Mouse (Mus musculus): ENCODE data around the gene Chrna3.

The Chrna3 gene

DNA sequence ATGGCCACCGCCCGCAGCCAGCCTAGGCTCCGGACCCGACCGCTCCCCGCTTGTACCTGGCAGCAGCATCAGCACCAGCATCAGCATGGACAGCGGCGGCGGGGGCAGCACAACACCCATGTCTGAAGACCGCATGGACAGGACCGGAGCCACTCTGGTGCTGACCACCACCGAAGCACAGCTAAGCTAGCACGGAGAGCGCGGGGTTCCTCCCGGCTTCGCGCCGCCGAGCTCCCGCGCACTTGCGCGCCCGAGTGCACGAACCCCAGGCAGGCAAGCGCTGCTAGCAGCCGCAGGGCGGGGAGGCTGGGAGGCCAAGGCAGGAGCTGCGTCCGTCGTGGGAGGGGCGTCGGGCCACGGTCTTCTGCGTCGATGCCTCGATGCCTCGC, at the start of gene Chrna3:
Gene Chrna3 (minus strand): TSS at position 288 of the 389 bp plus-strand sequence.
- no peak for DNase-seq (ENCODE audit: low spot score)

DNA sequence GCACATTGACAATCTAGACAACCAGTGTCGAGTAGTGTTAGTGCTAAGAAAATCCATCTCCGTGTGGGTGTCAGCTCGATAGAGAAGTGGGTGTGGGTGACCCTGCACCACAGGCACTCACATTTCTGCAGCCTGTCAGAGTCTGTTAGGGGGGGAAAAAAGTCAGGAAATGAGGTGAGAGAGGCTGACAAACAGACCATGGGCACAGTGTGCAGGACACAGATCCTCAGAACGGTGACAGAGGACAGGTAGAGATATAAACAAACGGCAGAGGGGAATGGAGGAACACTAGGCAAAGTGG, 41.6 kb upstream of the Chrna3 start:
- DNase-seq (ENCODE audit: low spot score) = no peak

DNA sequence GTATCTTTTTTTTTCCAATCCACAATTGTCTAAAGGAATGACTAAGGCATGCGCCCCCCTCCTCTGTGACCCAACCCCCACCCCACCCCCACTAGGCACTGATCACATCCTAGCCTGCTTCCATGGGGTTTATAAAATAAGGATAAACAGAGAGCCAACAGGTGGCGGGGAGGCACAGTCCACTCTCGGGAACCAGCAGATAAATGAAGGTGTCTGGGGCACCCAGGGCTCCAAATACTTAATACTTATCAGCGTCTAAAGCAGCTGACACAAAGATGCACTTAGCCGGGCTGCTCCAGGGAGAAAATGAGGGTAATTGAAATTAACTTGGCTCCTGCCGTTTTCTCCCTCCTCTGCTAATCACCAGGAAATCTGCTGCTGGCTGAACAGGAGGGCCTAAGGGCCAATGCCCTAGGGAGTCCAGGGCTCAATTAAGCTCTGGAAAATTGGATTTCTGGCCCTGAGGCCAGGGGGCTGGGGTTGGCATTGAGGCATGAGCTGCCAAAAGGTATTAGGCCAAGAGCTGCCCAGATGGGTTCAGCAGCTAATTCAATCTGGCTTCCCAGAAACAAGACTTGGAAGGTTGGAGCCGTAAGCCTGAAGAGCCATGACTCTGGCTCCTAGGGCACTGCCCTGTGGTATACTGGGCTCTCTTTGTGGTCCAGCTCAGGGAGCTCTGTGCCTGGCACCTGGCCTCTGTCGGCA, 41.0 kb upstream of the Chrna3 start:
- no peak for DNase-seq (ENCODE audit: low spot score)

DNA sequence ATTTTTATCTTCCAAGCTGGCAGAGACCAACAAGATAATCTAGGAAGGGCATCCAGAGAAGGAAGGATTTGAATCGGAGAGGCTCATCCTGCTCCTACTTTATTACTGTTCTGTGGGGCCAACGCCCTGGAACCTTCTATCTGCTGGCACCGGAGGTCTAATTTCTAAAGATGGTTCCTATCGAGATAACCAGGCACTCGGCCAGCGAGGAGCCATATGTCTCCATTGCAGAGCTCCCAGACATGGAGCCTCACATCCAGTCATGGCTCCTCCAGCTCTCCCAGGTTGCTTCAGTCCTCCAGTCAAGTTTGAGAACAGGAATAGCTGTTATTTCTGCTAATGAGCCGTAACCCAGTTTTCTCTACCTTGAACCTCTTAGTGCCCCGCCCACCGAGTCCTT, 38.9 kb upstream of the Chrna3 start:
- no peak for DNase-seq (ENCODE audit: low spot score)

DNA sequence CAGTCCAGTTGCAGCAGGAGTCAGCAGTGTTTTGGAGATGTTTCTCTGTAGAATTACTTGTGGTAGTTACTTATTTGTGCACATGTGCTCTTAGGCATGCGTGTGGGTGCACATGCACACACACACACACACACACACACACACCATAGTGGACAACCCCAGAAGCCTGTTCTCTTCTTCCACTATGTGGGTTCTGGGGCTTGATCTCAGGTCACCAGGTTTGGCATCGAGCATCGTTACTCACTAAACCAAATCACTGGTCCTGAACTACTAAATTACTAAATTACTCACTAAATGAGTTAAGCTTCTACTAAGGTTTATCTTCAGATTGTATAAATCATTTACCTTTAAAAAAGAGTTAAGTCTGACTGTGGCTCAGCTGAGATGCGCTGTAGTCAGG, 31.7 kb upstream of the Chrna3 start:
- no peak for DNase-seq (ENCODE audit: low spot score)

DNA sequence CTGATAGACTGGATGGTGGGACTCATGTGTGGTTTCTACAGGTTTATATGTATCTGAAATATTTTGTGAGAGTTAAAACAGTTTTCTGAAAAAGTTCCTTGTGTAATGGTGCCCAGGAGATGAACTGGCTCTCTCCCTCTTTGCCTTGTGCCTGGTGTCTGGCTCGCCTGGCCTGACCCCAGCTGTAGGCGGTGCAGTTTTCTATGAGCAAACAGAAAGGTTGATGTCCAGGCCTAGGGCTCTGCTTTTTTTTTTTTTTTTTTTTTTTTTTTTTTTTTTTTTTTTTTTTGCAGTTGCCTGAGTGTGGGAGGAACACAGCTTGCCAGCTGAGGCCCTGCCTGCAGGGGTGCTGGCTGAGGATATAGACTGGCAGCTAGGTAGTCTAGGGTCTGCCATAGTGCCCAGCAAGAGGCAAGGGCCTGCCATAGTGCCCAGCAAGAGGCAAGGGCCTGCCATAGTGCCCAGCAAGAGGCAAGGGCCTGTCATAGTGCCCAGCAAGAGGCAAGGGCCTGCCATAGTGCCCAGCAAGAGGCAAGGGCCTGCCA, 29.1 kb upstream of the Chrna3 start:
- DNase-seq (ENCODE audit: low spot score) = no peak

DNA sequence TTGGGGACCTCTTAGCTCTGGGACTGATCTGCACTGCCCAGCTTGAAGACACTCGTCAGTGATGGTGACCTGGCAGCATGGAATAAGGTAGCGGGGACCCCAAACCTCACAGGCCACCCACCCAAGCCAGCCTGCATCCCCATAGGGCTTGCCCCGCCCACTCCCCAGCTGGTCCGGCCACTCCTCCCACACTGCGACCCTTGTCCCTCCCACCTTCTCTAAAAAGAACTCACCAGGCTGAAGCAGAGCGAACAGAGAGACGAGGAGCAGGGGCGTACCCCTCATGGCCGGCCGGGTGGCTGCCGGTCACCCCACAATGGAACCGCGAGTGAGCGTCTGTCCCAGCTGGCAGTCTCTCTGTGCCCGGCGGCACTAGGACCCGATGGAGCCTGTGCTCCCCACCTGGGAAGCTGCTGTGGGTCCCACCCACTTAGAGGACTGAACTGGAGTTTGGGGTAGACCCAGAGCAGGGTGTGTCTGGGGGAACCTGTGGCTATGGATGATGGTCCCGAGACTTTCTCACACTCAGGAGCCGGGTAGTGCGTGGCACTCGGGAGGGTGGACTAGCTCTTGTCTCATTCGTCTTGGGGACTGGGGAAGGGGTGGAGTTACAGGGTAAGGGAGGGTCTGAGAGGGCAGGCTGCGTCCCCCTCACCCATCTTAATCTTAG, 22.0 kb upstream of the Chrna3 start, which contains the start of gene Chrnb4:
Gene Chrnb4 (minus strand): TSS at position 569 of the 670 bp plus-strand sequence.
- DNase-seq (ENCODE audit: low spot score) = no peak

DNA sequence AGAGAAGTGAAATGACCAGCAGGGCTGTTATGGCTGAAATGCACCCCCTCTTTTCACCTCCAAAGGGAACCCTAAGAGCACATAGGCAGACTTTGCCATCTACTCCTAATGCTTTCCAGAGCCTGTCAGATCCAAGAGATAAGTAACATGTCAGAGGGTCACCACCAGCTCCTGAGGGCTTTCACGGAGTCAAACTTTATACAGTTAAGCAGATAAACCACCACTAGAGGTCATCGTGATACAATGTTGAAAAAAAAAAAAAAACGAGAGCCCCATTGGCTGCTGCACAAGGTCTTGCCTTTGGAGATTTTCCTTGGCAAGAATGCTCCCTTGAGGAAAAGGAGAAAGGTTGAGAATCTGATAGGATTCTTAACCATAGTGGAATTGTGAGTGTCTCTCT, 20.4 kb upstream of the Chrna3 start:
- DNase-seq (ENCODE audit: low spot score) = no peak

DNA sequence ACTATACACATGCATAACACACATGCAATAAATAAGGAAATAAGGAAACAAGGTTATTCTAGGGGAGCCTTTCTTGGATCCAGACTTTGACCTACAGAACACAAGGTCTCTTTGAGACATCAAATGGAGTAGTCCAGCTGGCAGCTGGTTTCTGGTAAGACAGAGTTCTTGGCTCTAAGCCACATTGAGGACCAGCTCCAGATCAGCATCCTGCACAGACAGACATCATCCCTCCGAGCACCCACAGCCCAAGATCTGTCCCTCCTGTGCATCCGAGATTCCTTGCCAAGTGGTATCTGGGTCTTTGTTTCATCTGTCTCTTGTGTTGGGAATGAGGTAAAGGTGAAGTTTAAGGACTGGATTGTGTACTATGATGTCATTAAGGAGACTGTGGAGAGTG, 18.6 kb upstream of the Chrna3 start:
- no peak for DNase-seq (ENCODE audit: low spot score)

DNA sequence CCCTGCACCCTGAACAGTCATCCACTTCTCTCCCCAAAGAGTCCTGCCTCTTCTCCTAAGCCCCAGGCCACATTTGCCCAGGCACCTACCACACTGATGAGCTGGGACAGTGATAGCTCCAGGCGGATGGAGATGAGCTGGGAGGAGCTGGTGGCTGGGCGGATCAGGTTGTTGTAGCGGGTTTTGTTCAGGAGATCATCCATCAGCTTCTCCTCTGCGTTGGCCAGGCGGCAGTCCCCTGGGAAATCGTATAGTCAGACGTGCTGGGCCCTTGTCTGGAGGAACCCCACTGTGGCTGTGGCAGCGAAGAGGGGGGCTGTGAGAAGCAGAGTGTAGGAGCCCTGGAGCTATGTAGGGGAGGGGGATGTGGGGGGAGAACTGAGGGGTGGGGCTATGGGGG, 17.3 kb upstream of the Chrna3 start:
- DNase-seq (ENCODE audit: low spot score) = no peak

DNA sequence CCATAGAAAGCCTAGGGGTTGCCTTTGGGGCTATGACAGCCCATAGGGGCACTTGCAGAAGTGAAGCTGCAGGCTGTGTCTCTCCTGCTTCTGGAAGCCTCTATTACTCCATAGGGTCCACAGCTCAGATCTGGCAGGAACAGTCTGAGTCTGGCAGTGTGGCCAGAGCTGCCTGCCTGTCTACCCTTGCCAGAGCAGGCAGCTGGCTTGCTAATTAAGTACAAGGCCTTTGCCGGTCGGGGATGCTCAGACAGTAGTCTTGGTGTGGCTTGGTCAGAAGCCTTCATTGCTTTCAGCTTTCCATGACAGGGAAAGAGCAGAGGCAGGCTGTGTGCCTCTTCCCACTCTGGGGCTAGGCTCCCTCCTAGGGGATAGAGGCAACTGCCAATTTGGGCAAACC, 15.0 kb upstream of the Chrna3 start:
- no peak for DNase-seq (ENCODE audit: low spot score)

DNA sequence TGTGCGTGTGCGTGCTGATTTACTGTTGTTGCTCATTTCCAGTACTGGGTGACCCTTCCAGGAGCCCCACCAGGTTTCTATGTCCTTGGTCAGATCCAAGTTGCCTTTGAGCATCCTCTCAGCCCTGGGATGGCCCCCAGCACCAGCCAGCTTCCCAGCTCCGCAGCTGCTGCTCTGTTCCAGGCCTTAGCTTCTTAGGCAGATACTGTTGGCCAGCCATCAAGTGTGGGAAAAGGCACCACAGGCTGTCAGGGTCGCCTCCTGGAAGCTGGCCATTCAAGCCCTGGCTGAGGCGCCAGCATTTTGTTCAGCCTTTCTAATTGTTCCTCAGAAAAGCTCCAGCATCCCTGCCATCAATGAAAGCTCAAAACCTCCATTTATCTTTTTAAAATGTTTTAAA, 13.6 kb upstream of the Chrna3 start:
- DNase-seq (ENCODE audit: low spot score) = no peak

DNA sequence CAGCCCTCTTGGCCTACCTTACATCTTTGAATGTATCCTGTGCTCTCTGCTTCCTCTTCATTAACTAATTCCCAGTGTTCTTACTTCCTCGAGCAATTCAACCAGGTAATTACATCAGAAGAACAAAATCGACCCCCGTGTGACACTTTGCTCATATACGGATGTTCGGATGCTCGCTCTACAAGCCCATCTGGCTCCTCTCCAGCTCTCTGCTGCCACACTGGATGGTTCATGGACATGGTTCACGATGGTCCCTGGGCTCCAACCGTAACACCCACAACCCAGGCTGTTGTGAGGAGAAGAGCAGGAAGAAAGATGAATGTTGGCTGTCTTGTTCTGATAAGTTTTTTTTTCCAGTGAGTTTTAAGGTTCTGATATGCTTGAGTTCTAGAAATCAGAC, 12.6 kb upstream of the Chrna3 start:
- DNase-seq (ENCODE audit: low spot score) = no peak

DNA sequence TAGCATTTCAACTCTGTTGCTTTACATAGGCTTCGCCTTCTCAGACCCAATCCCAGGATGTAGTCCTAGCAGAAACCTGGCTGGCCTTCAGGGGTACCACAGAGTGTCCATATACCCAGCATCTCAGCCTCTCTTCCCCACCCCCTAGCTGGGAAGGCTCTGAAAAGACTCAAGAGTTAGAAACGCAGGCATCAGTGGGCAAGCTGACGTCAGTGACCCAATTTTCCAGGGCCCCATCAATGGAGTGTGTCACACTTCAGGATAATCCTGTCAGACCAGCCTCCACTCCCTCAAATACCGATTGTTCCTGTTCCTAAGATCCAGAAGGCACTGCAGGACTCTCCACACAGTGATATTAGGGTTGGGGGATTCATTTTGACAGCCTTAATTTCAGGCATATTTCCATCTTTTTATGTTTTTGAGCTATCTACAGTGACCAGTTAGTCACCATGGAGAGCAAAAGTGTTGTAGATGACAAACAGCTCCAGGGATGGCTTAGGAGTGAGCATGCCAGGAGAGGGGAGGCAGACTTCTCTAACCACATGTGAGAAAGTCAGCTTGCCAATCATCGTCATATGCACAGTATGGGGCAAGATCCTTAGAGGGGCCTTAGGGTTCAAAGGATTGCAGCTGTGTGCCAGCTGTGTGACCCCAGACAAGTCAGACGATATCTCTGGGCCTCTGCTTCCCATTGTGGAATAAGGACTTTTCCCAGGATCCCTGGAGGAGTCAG, 5.2 kb upstream of the Chrna3 start:
- no peak for DNase-seq (ENCODE audit: low spot score)

DNA sequence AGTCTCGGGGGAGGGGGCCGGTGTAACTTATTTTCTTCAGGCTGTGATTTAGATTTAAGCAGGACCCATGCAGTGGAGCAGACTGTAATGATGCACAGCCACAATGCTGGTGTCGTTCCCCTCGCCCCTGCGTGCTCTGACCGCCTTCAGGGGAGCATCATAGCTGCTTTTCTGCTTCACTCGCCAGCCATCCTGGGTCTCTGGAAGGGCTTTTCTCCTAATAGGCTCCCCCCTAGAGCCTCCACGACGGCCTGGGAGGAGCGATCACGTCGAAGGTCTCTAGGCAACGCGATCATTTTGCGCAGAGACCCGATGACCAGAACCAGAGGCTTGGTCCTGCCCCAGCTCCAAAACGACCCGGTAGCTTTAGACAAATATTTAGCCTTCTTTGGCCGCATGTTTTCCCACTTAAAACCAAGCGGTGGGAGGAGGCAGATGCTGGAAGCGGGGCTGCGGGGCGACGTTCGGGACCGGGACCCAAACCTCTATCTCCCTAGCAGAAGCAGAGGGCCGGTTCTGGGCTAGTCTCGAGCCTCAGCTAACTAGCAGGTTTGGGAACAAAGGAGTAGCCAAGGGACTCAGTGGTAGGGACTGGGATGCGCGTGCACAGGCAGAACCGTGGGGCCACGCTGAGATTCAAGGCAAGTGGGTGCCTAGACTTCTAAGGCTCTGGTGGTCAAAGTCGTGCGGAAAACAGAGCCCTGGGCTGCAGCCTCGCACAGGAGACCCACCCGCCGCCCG, 658 bp downstream of the Chrna3 start:
- no peak for DNase-seq (ENCODE audit: low spot score)

DNA sequence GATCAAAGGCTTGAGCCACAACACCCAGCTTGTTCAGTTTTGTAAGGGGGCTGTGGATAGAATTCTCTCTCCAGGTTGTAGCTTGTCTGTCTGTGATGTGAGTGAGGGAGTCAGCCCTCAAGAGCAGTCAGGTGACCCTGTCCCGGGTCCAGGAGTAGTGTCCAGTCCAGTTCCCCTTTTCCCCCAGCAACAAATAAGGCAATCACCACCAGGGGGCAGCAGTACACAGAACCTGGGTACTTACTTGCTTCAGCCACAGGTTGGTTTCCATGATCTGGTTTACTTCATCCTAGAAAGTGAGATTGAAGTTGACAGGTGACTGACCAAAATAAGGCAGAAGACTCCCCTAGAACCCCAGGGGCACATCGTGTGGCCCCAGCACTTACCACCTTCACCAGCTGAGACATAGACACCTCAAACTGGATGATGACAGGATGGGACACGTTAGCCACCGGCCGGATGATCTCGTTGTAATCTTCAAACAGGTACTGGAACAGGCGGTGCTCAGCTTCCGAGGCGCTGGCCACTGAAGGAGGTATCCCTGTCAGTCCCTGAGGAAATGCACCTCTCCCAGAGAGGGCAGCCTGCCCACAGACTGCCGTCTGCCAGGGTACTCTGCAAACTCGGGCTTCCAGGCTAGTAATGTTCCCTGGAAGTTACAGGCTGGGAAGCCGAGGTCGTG, 2.3 kb downstream of the Chrna3 start:
- peak; percentile 58 for DNase-seq (ENCODE audit: low spot score)

DNA sequence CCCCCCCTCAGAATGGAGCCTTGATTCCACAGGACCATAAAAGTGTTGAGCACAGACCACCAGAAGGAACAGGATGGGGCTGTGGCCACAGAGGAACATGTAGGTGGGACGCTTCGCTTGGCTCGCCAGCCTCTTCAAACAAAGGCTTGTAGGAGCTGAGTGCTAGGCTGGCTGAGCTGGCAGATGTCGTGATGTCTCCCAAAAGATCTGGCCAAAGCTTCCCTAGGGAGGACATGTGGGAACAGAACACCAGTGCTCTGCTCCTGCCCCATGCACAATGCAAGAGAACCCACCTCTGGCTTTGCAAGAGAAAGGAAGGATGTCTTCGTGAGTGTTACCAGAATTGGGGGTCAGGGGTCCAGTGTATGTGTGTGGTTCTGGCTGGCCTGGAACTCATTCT, 3.0 kb downstream of the Chrna3 start:
- DNase-seq (ENCODE audit: low spot score) = no peak

DNA sequence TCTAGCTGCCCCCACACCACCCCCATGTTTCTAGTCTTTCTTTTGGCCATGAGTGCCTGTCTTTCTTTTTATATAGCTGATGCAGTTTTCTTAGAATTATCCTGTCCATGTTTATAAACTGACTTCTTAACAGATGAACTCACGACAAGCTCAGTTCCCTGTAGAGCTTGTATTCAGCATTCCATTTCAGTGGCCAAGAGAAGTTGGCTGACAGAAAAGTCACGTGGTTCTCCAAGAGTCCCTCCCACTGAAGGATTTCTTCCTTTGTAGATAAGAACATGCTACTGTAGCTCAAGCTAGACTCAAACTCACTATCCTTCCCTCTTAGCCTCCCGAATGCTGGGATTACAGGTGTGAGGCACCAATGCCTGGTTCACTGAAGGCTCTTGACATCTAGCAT, 9.4 kb downstream of the Chrna3 start:
- DNase-seq (ENCODE audit: low spot score) = no peak

DNA sequence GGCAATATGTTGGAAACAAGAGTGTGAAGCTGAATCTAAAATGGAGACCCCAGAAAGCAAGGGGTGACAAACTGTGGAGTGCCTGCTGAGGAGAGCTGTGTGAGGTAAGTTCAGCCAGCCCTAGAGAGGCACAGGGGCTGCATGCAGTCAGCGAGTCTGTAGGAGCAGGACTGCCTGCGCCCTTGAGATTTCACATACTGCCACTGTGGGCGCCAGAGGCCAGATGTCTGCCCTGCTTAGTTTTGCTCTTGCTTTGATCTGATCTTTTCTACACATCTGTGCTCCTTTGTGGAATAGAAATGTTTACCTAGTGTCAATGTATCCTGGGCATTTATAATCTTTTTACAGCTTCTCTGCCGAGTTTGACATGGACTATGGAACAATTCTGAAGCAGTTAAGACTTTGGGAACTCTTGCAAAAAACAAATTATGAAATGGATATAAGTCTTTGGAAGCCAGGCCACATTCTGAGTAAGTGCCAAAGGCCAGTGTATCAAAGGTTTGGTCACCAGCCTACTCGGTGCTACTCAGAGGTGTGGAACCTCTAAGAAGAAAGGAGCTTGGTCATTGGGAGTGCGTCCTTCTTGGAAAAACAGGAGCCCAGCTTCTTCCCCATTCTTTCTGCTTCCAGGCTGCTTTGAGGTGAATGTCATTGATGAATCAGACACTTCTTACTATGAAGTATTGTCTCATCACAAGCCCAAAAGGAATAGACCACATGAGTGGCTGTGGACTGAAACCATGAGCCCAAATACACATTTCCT, 15.6 kb downstream of the Chrna3 start:
- DNase-seq (ENCODE audit: low spot score) = no peak

DNA sequence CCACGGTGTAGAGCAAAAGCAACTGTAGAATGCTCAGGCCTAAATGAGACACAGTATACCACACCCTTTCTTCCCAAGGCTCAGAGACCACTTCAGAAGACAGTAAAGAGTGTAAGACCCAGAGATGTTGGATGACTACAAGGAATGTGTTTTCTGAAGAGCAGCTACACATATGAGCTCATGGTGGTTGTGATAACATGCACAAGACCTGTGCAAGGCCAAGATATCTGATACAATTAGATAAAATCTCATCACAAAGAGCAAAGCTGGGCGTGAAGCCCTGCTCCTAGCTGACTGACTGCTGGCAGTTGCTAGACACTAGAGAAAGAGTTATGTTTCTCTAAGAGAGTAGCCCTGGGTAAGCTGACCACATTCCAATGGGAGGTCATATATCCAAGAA, 16.7 kb downstream of the Chrna3 start:
- DNase-seq (ENCODE audit: low spot score) = no peak

DNA sequence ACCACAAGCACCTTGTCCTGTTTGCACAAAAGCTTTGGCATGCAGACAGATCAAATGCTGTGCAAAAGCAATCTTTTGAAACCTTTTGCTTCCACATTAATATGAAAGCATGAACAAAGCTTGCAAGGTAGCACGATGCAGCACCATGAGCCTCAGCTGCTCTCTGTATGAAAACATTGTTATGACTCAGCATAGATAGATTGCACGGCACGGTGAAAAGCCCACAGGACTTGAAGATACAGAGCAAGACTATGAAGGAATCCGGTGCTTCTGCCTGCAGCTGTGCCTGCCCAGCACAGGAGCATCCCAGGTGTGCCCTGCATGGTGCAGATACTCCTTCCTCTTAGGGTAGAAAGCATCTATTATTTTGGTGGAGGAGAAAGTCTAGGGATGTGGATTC, 22.8 kb downstream of the Chrna3 start:
- no peak for DNase-seq (ENCODE audit: low spot score)

Data from c-Kit-positive CD71-positive TER-119-positive erythroid progenitor cells, embryonic 14.5 days (primary cell).